Mouse (Mus musculus) cerebellum, adult 2 months (tissue): Measurements from ENCODE around the gene Bend6.

Experiments
- CTCF ChIP-seq: fragments of 200-500 bp; IDR thresholded peaks from 2 replicates; pipeline ENCODE4 v1.5.1; 2011; ENCODE audit warnings: low read depth, mild to moderate bottlenecking, control low read depth, low read length, moderate library complexity, borderline replicate concordance; ENCODE audit not compliant: insufficient read depth
- POLR2A ChIP-seq: fragments of 200-500 bp; IDR thresholded peaks from 2 replicates; pipeline ENCODE4 v1.6.1; 2011; ENCODE audit warnings: low read length, control low read depth, borderline replicate concordance; ENCODE audit not compliant: insufficient read depth

GRCm38 (mm10) chr1:33945756-33946155 is 38.1 kb upstream of the Bend6 start:
- TF ChIP-seq POLR2A (no peak), CTCF (no peak)
